Mouse (Mus musculus) gastrocnemius, postnatal 25 days (tissue): ENCODE measurements around the gene Lmcd1. TPM values are rescaled to one million over a fixed set of nuclear protein-coding genes. Genes with fewer than 3 reads are reported as not detected.
"Not testable (repeated sequence)": the region's sequence is repeated elsewhere in the genome, so short reads cannot be mapped to it uniquely, and the experiment has no call there.

Experiments
- DNase-seq: peaks from one replicate; pipeline ENCODE4 v3.0.0; 2022
- long read RNA-seq, 2 experiments: library from polyadenylated mRNA; stranded (forward); transcript quantifications; one replicate each; pipeline ENCODE4 v2.0.0; 2021
- total RNA-seq, 2 experiments: library from RNA; stranded (reverse); gene quantifications; 1 replicate in 1 of 2; 2 replicates in 1 of 2; pipeline ENCODE4 v1.2.3; 2021

Lmcd1 gene
- total RNA-seq: 100 to 1,000 TPM in 1 of 2 experiments, 10 to 100 TPM in 1; 98.2 to 394 TPM
- long read RNA-seq, experiment 1, transcript Lmcd1-201 (6 exons, 1,730 nt): major isoform, 45 of 196 reads
- long read RNA-seq, experiment 1, partial matches to known transcripts: 145 of 196 reads
- long read RNA-seq, experiment 1, other reads (novel, unspliced or antisense): 6 of 196 reads
- long read RNA-seq, experiment 2, transcript Lmcd1-201 (6 exons, 1,730 nt): major isoform, 148 of 372 reads
- long read RNA-seq, experiment 2, partial matches to known transcripts: 210 of 372 reads
- long read RNA-seq, experiment 2, other reads (novel, unspliced or antisense): 14 of 372 reads

DNA sequence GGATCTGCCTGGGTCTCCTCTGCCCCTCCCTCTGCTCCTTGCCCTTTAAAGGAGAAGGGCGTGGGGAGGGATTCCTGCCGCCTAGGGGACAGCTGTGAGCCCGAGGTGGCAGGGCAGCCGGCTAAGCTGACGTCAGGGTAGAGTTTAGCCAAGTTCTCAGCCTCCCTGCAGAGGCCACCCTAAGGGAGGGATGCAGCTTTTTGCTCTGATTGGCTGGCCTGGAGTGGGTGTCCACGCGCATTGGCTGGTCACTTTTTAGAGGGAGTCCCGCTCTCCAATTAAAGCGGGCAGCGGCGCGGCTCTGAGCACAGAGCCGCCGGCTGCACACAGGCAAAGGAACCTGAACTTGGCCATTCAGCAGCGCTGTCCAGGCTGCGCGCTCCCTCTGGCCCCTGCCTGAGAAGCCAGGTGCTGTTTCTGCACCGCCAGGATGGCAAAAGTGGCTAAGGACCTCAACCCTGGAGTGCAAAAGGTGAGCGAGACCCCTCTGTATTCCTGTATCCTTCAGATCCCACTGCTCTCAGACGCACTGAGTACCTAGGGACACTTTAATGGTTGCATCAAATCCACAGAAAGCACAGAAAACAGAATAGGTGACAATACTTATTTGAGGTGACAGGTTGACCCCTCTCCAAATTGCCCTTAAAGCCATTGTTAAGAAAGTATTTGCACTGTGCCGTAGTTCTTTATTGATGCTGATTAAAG lies at the start of gene Lmcd1:
Gene Lmcd1, plus strand, starts transcription at position 258 of the 705 bp plus-strand sequence.
- peak; percentile 94 for DNase-seq

- no peak for DNase-seq
These were observed 49.5 kb upstream of the Lmcd1 start for GRCm38 (mm10) chr6:112223877-112224632.

DNA sequence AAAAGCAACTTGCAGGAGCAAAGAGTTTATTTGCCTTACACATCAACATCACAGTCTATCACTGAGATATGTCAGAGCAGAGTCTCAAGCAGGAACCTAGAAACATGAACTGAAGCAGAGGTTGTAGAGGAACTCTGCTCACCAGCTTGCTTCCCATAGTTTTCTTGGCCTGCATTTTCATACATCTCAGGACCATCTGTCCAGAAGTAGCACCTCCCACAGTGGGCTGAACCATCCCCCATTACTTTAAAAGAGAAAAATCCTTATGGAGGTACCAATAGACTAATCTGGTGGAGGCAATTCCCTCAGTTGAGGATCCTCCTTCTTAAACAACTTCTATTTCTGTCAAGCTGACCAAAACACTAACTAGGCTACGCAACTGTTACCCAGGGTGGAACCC lies 36.8 kb upstream of the Lmcd1 start:
- no peak for DNase-seq

DNA sequence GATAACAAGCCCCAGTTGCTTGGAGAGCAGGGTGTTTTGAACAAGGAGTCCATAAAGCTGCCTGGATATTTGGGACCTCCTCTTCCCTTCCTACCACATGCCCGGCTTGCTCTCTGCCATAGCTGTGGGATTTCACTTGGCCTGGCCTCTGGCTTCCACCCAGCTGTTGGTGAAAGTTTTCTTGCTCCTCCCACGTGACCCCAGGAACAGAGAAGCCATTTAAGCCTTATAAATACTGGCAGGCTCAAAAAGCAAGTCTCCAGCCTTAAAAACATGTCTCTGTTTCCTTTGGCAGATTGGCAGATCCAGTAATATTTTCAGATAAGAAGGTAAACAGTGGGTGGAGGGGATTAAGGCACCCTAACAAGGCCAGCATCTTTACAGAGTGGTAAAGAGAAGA lies 31.3 kb upstream of the Lmcd1 start:
- DNase-seq: no peak

GRCm38 (mm10) chr6:112245639-112246038 lies 27.9 kb upstream of the Lmcd1 start:
- DNase-seq: peak; percentile 43

GRCm38 (mm10) chr6:112246636-112247035 lies 26.9 kb upstream of the Lmcd1 start:
- no peak for DNase-seq

DNA sequence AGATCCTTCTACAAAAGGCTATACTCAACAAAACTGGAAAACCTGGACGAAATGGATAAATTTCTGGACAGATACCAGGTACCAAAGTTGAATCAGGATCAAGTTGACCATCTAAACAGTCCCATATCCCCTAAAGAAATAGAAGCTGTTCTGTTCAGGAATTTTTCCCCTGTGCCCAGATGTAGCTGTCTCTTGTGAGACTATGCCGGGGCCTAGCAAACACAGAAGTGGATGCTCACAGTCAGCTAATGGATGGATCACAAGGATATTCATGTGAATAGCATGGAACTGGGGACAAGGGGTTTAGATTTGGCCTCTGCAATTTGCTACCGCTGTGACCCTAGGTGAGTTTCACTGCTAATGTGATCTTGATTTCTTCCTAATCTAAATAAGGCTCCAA lies 19.6 kb upstream of the Lmcd1 start:
- DNase-seq: not testable (repeated sequence)

DNA sequence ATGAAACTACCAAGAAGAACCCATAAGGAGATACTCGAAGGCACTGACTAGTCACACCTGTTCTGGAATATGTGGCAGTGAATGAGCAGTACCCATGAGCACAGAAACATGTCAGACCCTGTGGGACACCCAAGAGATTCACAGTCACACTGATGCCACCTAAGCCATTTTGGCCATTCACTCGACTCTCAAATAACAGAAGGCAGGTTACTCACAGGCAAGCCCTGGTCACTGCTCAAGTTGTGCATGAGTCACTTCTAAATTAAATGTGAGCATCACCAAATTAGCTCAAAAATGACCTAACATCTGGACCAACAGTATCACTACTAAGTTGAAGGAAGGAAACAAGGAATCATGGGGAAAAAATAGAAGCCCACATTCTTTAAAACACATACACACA lies 18.6 kb upstream of the Lmcd1 start:
- no peak for DNase-seq

GRCm38 (mm10) chr6:112255388-112256225 lies 18.0 kb upstream of the Lmcd1 start:
- DNase-seq: no peak

DNA sequence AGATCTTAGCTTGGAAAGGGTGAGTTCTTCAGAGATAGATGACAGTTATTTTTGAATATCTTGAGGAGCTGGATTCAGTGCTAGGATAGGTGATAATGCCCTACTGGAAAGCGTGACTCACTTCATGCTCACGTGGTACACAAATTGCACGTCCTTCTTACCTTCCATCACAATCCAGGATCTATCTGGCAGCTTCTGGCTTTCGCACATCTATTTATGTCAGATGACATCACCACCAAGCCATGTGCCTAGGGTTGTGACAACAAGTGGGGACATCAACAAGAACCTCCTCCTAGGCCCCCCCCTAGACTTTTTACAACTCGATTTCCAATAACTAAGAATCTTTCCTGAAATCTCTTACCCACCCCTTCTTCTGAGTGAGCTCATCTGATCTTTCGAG lies 17.0 kb upstream of the Lmcd1 start:
- no peak for DNase-seq

GRCm38 (mm10) chr6:112261089-112261488 lies 12.5 kb upstream of the Lmcd1 start:
- no peak for DNase-seq

DNA sequence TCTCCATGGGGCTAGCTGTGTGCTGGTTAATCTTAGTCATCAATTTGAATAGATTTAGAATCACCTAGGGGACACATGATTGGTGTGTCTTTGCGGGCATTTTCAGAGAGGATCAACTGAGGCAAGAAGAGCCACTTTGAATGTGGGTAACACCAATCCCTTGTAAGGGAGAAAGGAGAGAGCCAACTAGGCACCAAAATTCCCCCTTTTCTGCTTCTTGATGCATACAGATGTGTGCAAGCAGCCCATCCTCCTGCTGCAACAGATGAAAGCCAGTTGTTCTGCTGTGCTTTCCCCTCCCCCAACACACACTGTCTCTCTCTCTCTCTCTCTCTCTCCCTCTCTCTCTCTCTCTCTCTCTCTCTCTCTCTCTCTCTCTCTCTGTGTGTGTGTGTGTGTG lies 9.2 kb upstream of the Lmcd1 start:
- no peak for DNase-seq

DNA sequence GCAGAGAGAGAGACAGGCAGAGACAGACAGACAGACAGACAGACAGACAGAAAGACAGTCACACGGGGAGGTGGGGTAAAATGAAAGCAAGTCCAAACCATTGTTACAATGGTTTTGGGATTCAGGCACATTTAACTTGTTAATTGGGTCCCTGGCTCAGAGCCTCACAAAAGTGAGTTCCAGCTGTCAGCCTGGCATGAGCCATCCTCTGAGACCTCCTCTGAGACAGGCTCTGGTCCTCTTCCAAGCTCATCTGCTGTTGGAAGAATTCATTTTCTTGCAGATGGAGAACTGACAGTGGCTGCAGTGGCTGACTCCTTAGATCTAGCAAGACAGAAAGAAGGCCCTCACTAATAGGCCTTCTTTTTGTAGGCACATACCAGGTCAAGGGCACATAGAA lies 6.9 kb upstream of the Lmcd1 start:
- DNase-seq: peak; percentile 25

- DNase-seq: no peak
These were observed 5.7 kb upstream of the Lmcd1 start for GRCm38 (mm10) chr6:112267661-112268357.

GRCm38 (mm10) chr6:112274261-112275055 lies 900 bp downstream of the Lmcd1 start:
- peak; percentile 74 for DNase-seq

DNA sequence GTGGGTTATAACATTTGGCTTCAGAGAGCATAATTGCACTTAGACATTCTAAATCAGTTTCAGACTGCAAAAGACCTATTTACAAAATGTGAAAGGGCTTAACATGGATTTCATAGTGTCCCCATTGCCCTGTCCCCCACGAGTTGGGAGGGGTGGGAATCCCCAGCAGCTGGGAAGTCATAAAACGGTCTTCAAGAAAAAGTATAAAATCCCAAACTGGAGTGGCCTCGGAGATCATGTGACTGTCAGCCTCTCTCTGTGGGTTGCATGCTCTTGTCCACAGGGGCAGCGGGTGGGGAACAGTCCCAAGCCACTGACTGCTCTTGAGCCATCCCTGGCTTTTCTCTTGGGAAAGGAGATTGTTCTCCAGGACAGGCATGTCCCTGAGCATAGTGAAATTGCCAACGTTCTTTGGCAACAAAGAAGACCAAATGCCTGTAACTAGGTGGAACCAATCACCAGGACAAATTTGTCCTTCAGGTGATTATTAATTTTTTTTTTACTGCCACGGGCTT lies 2.2 kb downstream of the Lmcd1 start:
- DNase-seq: no peak

DNA sequence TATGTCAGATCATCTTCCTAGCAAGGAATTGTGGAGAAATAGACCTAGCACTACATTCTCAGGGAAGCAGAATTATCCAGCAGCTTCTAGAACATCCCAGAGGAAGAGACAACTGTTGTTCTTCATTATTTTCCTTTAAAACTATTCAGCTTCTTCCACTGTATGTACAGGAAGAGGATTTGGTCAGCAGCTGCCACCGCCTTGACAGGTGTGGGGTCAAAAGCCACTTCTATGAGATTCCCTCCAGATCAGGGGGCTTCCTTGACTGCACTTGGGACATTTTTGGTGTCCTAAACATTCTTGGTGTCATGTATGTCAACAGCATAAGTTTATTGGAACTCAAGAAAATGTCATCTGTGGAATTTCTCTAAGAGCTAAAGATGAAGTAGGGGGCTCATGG lies 5.2 kb downstream of the Lmcd1 start:
- no peak for DNase-seq

- DNase-seq: no peak
These were observed 6.6 kb downstream of the Lmcd1 start for GRCm38 (mm10) chr6:112280161-112280560.

DNA sequence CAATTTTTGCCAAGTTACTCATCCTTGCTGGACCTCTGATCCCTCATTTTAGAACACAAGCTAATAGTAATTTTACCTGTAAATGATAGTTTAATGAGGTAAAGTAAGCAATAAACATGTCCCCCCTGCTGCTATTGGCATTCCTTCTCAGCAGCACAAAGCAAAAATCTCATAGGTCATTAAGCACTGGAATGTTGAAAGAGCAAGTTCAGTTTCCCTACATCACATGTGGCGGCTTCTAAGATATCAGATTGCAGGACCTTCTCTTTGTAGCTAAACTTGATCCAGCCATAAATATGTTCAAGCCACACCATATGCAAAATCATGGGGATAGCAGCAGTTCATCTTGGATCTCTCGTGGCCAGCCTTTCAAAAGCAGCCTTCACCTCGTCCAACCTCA lies 7.4 kb downstream of the Lmcd1 start:
- DNase-seq: no peak

DNA sequence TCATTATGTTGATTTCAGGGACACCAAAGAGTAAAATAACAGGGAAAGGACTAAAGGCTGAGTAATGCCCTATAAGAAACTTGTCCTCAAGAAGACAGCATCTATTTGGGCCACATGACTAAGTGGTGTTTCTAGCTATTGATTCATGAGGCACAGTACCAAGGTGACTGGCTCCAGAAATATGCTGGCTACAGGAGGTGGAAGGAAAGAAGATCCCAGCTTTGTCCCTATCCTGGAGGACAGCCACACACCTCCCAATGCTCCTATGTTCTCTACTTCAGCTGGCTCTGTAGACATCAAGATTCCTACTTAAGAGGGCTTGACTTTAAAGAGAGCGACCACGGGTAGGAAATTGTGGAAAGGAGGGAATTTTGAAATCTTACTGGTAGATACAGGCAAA lies 8.4 kb downstream of the Lmcd1 start:
- no peak for DNase-seq
